Mouse (Mus musculus) MEL (cell line): ENCODE measurements at regions not wholly inside any gene's neighbourhood (a gene's known extent, or its start where the extent isn't known, plus 50 kb on each side); places are given as distances from the start of the nearest gene placed in this dataset.

ENCODE experiments used
- CTCF ChIP-seq, 3 experiments: IDR thresholded peaks in 2 of 3; conservative IDR thresholded peaks in 1 of 3; 2 replicates each; pipeline ENCODE4 v1.5.1; 2011 to 2012; ENCODE audit warnings: low read length in 3 of 3, low read depth in 2 of 3, mild to moderate bottlenecking in 2 of 3, improper control_type of control experiment in 1 of 3, inconsistent platforms in 1 of 3, mixed read lengths in 1 of 3, moderate library complexity in 1 of 3; ENCODE audit not compliant: control insufficient read depth in 1 of 3, insufficient read depth in 1 of 3, poor library complexity in 1 of 3, severe bottlenecking in 1 of 3
- EP300 ChIP-seq, 2 experiments: IDR thresholded peaks; 2 replicates each; pipeline ENCODE4 v1.6.1; 2011; ENCODE audit warnings: improper control_type of control experiment in 2 of 2, low read length in 2 of 2, low read depth in 1 of 2, mild to moderate bottlenecking in 1 of 2
- POLR2A ChIP-seq, 2 experiments: IDR thresholded peaks; 2 replicates each; pipeline ENCODE4 v1.6.1; 2011 to 2012; ENCODE audit warnings: low read length in 2 of 2, mild to moderate bottlenecking in 2 of 2, control low read depth in 1 of 2, improper control_type of control experiment in 1 of 2, low read depth in 1 of 2, moderate library complexity in 1 of 2; ENCODE audit not compliant: control insufficient read depth in 1 of 2, insufficient read depth in 1 of 2, poor library complexity in 1 of 2
- TCF12 ChIP-seq: IDR thresholded peaks from 2 replicates; pipeline ENCODE4 v1.6.1; 2014; ENCODE audit warnings: low read depth, mild to moderate bottlenecking, inconsistent platforms, low read length, improper control_type of control experiment, moderate library complexity
- USF1 ChIP-seq: IDR thresholded peaks from 2 replicates; pipeline ENCODE4 v1.6.1; 2014; ENCODE audit warnings: low read depth, mild to moderate bottlenecking, inconsistent platforms, low read length, improper control_type of control experiment, moderate library complexity
- ZC3H11A ChIP-seq: IDR thresholded peaks from 2 replicates; pipeline ENCODE4 v1.6.1; 2012; ENCODE audit warnings: low read depth, mild to moderate bottlenecking, inconsistent platforms, low read length, improper control_type of control experiment

DNA sequence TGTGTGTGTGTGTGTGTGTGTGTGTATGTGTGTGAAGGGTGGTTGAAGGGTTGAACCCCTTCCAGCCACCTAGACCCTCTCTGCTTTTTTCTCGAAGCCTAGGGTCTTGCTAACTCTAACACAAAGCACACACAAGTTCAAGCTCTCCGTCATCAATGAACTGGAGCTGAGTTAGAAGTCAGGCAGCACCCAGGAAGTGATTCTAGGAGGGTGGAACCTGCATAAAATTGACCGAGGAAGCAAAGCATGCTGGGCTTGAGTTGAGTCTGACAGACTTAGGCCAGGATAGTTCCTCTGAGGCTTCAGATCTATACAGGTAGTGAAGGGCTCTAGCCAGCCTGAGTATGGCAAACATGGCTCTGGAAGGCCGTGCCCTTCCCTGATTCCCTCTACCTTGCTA, 165.1 kb downstream of the Rplp1 start:
- TF ChIP-seq POLR2A (IDR thresholded peaks at IDR 0.05; ENCODE audit: control insufficient read depth in 1 of 2, insufficient read depth in 1 of 2, low read depth in 1 of 2, low read length in 2 of 2, poor library complexity in 1 of 2) (no peak), TCF12 (no peak), EP300 (IDR thresholded peaks at IDR 0.05; ENCODE audit: low read depth in 1 of 2, low read length in 2 of 2) (no peak), CTCF (IDR thresholded peaks at IDR 0.05 in 2 of 3, conservative IDR thresholded peaks at IDR 0.05 in 1 of 3; ENCODE audit: control insufficient read depth in 1 of 3, insufficient read depth in 1 of 3, low read depth in 2 of 3, low read length in 3 of 3, poor library complexity in 1 of 3, severe bottlenecking in 1 of 3) (no peak), ZC3H11A (no peak), USF1 (no peak)
